Mouse (Mus musculus): Measurements from ENCODE around the gene Rrad.

GRCm38 (mm10) chr8:104624161-104624560 lies 7.0 kb downstream of the Rrad start, which contains the start of gene Cdh16:
- TF ChIP-seq CTCF (IDR thresholded peaks at IDR 0.05; ENCODE audit: insufficient read depth, low read depth, low read length) = no peak
- TF ChIP-seq POLR2A (IDR thresholded peaks at IDR 0.05; ENCODE audit: insufficient read depth, low read depth, low read length) = no peak

Measured in olfactory bulb, adult 2 months (tissue).